Mouse (Mus musculus) cerebellum, adult 11 months (tissue): ENCODE measurements at regions not wholly inside any gene's neighbourhood (a gene's known extent, or its start where the extent isn't known, plus 50 kb on each side); places are given as distances from the start of the nearest gene placed in this dataset.
"Not testable (repeated sequence)": the region's sequence is repeated elsewhere in the genome, so short reads cannot be mapped to it uniquely, and the experiment has no call there.

Experiments used
- DNase-seq: peaks from one replicate; pipeline ENCODE4 v3.0.0; 2022

GRCm38 (mm10) chr10:119094166-119094565 is 145.7 kb downstream of the Cand1 start:
- no peak for DNase-seq

GRCm38 (mm10) chr10:119087886-119088285 is 152.0 kb downstream of the Cand1 start:
- DNase-seq: no peak

GRCm38 (mm10) chr10:119087071-119087665 is 152.7 kb downstream of the Cand1 start:
- DNase-seq: no peak

GRCm38 (mm10) chr10:119086450-119086849 is 153.4 kb downstream of the Cand1 start:
- DNase-seq: no peak

GRCm38 (mm10) chr10:119083431-119083830 is 156.4 kb downstream of the Cand1 start:
- no peak for DNase-seq

- DNase-seq: no peak
These were observed 157.0 kb downstream of the Cand1 start for GRCm38 (mm10) chr10:119082861-119083260.

GRCm38 (mm10) chr10:119081766-119082165 is 158.1 kb downstream of the Cand1 start:
- not testable (repeated sequence) for DNase-seq

GRCm38 (mm10) chr10:119076100-119076566 is 163.7 kb downstream of the Cand1 start:
- DNase-seq: no peak

GRCm38 (mm10) chr10:119074887-119075286 is 165.0 kb downstream of the Cand1 start:
- no peak for DNase-seq

- DNase-seq: no peak
These were observed 165.9 kb downstream of the Cand1 start for GRCm38 (mm10) chr10:119073991-119074390.

GRCm38 (mm10) chr10:119069410-119069809 is 170.4 kb downstream of the Cand1 start:
- no peak for DNase-seq

GRCm38 (mm10) chr10:119067838-119068237 is 172.0 kb downstream of the Cand1 start:
- no peak for DNase-seq

- no peak for DNase-seq
These were observed 172.5 kb downstream of the Cand1 start for GRCm38 (mm10) chr10:119067366-119067765.

GRCm38 (mm10) chr10:119065974-119066373 is 173.9 kb downstream of the Cand1 start:
- DNase-seq: peak; percentile 20

- DNase-seq: no peak
These were observed 174.6 kb downstream of the Cand1 start for GRCm38 (mm10) chr10:119065133-119065817.

- DNase-seq: no peak
These were observed 175.6 kb downstream of the Cand1 start for GRCm38 (mm10) chr10:119064218-119064617.

GRCm38 (mm10) chr10:119063209-119063699 is 176.6 kb downstream of the Cand1 start:
- no peak for DNase-seq

- no peak for DNase-seq
These were observed 177.8 kb downstream of the Cand1 start for GRCm38 (mm10) chr10:119061958-119062599.

- no peak for DNase-seq
These were observed 178.5 kb downstream of the Cand1 start for GRCm38 (mm10) chr10:119061349-119061850.

- DNase-seq: no peak
These were observed 181.3 kb downstream of the Cand1 start for GRCm38 (mm10) chr10:119058493-119059020.

GRCm38 (mm10) chr10:119055199-119055785 is 184.6 kb downstream of the Cand1 start:
- DNase-seq: peak; percentile 3

- DNase-seq: no peak
These were observed 184.5 kb upstream of the Dyrk2 start for GRCm38 (mm10) chr10:119054191-119055175.
